Mouse (Mus musculus) spleen, adult 2 months (tissue): ENCODE data around the gene Smurf2. TPM values are rescaled to one million over a fixed set of nuclear protein-coding genes. Genes with fewer than 3 reads are reported as not detected.

Experiments
- DNase-seq, 2 experiments: peaks; one replicate each; pipeline versions ENCODE4 v3.0.0 to v3.0.0-alpha.2; 2012 to 2021; ENCODE audit warnings: low spot score in 2 of 2, low read depth in 1 of 2
- H3K27ac ChIP-seq: fragments of 200-500 bp; 2 replicates; pipeline ENCODE4 v1.5.1; 2012; ENCODE audit warnings: low read length, inconsistent platforms; ENCODE audit not compliant: insufficient read depth
- H3K27me3 ChIP-seq: fragments of 200-500 bp; 2 replicates; pipeline ENCODE4 v1.6.1; 2012; ENCODE audit warnings: mild to moderate bottlenecking, moderate library complexity, low read length, inconsistent platforms; ENCODE audit not compliant: control insufficient read depth, insufficient read depth
- H3K36me3 ChIP-seq: fragments of 200-500 bp; 2 replicates; pipeline ENCODE4 v1.6.1; 2012; ENCODE audit warnings: mild to moderate bottlenecking, low read length, inconsistent platforms; ENCODE audit not compliant: control insufficient read depth, insufficient read depth
- H3K4me1 ChIP-seq: fragments of 200-500 bp; 2 replicates; pipeline ENCODE4 v1.6.1; 2011; ENCODE audit warnings: inconsistent platforms; ENCODE audit not compliant: control insufficient read depth, insufficient read depth, insufficient read length
- H3K4me3 ChIP-seq: fragments of 200-500 bp; 2 replicates; pipeline ENCODE4 v1.5.1; 2011; ENCODE audit warnings: mild to moderate bottlenecking, inconsistent platforms; ENCODE audit not compliant: insufficient read depth, insufficient read length; ENCODE audit errors: extremely low read depth
- CTCF ChIP-seq: fragments of 200-500 bp; IDR thresholded peaks from 2 replicates; pipeline ENCODE4 v1.5.1; 2011; ENCODE audit warnings: mild to moderate bottlenecking, inconsistent platforms; ENCODE audit not compliant: insufficient read depth, insufficient read length, insufficient replicate concordance; ENCODE audit errors: extremely low read depth
- POLR2A ChIP-seq: fragments of 200-500 bp; IDR thresholded peaks from 2 replicates; pipeline ENCODE4 v1.6.1; 2011; ENCODE audit warnings: low read depth, low read length, inconsistent platforms
- WGBS: fragments of 180-500 bp; shearing (Covaris S2); methylation state at CpG from one replicate; pipeline ENCODE4 v1.1.7; 2018; 5-methylcytosine and 5-hydroxymethylcytosine counted together
- polyA plus RNA-seq: library from polyadenylated mRNA; depleted of rRNA; stranded (reverse); fragments of >200 nt; gene quantifications from 2 replicates; pipeline ENCODE4 v1.2.3, GENCODE M21; 2012

The Smurf2 gene
- polyA plus RNA-seq, 1 experiment, result 4.9 TPM

GRCm38 (mm10) chr11:106851438-106851837 lies 69.1 kb downstream of the Smurf2 start:
- DNase-seq, result peak in 1 of 2 experiments; percentile 36
- Histone ChIP-seq H3K4me1 (no peaks in the 10 kb centered on the region), H3K36me3 (peaks cover 19% of the 10 kb centered on the region), H3K27ac (no peak overlapping the region), H3K4me3 (no peak overlapping the region), H3K27me3 (no peaks in the 10 kb centered on the region)
- no peak for TF ChIP-seq CTCF
- no peak for TF ChIP-seq POLR2A
- 46% methylated on average over 2 of the region's 2 CpGs for WGBS

- Histone ChIP-seq H3K4me1 (no peaks in the 10 kb centered on the region), H3K4me3 (no peak overlapping the region), H3K36me3 (peaks cover 26% of the 10 kb centered on the region), H3K27ac (no peak overlapping the region), H3K27me3 (no peaks in the 10 kb centered on the region)
- WGBS, result 97% methylated on average over 3 of the region's 3 CpGs
- TF ChIP-seq POLR2A (no peak), CTCF (no peak)
- no peak for DNase-seq
These were observed 78.5 kb downstream of the Smurf2 start for GRCm38 (mm10) chr11:106842002-106842401.

GRCm38 (mm10) chr11:106828079-106828478 lies 92.4 kb downstream of the Smurf2 start:
- Histone ChIP-seq H3K4me3 (no peak overlapping the region), H3K36me3 (peaks cover 17% of the 10 kb centered on the region), H3K4me1 (no peaks in the 10 kb centered on the region), H3K27ac (no peak overlapping the region), H3K27me3 (no peaks in the 10 kb centered on the region)
- no peak for TF ChIP-seq CTCF
- TF ChIP-seq POLR2A, result no peak
- no peak for DNase-seq
- 94% methylated on average over 7 of the region's 7 CpGs for WGBS

GRCm38 (mm10) chr11:106824403-106824802 lies 96.1 kb downstream of the Smurf2 start:
- H3K27ac ChIP-seq, result no peak overlapping the region
- TF ChIP-seq POLR2A, result no peak
- TF ChIP-seq CTCF, result no peak
- 90% methylated on average over 10 of the region's 10 CpGs for WGBS
- H3K4me3 ChIP-seq, result no peak overlapping the region
- no peaks in the 10 kb centered on the region for H3K27me3 ChIP-seq
- DNase-seq, result no peak
- H3K36me3 ChIP-seq, result peaks cover 21% of the 10 kb centered on the region
- peaks cover 3% of the 10 kb centered on the region; the same call in 1 of the 2 replicates for H3K4me1 ChIP-seq

GRCm38 (mm10) chr11:106823741-106824140 lies 96.8 kb downstream of the Smurf2 start:
- 91% methylated on average over 8 of the region's 8 CpGs for WGBS

GRCm38 (mm10) chr11:106822911-106823310 lies 97.6 kb downstream of the Smurf2 start:
- Histone ChIP-seq H3K27ac (no peak overlapping the region), H3K4me1 (peaks cover 3% of the 10 kb centered on the region; the same call in 1 of the 2 replicates), H3K36me3 (peaks cover 25% of the 10 kb centered on the region), H3K27me3 (no peaks in the 10 kb centered on the region), H3K4me3 (no peak overlapping the region)
- TF ChIP-seq CTCF, result no peak
- TF ChIP-seq POLR2A, result no peak
- DNase-seq, result no peak
- 88% methylated on average over 5 of the region's 5 CpGs for WGBS

More at GRCm38 (mm10) chr11:106823741-106824140, 96.8 kb downstream of the Smurf2 start:
- Histone ChIP-seq H3K4me1 (peaks cover 3% of the 10 kb centered on the region; the same call in 1 of the 2 replicates), H3K4me3 (no peak overlapping the region), H3K27me3 (no peaks in the 10 kb centered on the region), H3K36me3 (peaks cover 24% of the 10 kb centered on the region), H3K27ac (no peak overlapping the region)
- no peak for DNase-seq
- TF ChIP-seq CTCF (no peak), POLR2A (no peak)

- no peak overlapping the region for H3K27ac ChIP-seq
- H3K36me3 ChIP-seq, result peaks cover 27% of the 10 kb centered on the region
- H3K4me3 ChIP-seq, result no peak overlapping the region
- 96% methylated on average over 8 of the region's 8 CpGs for WGBS
- H3K27me3 ChIP-seq, result no peaks in the 10 kb centered on the region
- no peak for TF ChIP-seq CTCF
- peaks cover 3% of the 10 kb centered on the region; the same call in 1 of the 2 replicates for H3K4me1 ChIP-seq
- DNase-seq, result no peak
These were observed 98.0 kb downstream of the Smurf2 start for GRCm38 (mm10) chr11:106822491-106822890.
